Mouse (Mus musculus) G1E-ER4 (cell line): ENCODE results near the gene Hcn3. TPM values are rescaled to one million over a fixed set of nuclear protein-coding genes. Genes with fewer than 3 reads are reported as not detected.

Source experiments
- GATA1 ChIP-seq: IDR thresholded peaks from one replicate; pipeline ENCODE4 v1.8.0; 2012; ENCODE audit warnings: low read length, inconsistent platforms
- polyA plus RNA-seq: library from polyadenylated mRNA; stranded (reverse); fragments of >175 nt; gene quantifications from 2 replicates; pipeline ENCODE4 v1.2.3, GENCODE M21; 2012

The Hcn3 gene
- polyA plus RNA-seq, 1 experiment: 0.91 TPM

GRCm38 (mm10) chr3:89133752-89134151, 26.2 kb downstream of the Hcn3 start:
- TF ChIP-seq GATA1: no peak

DNA sequence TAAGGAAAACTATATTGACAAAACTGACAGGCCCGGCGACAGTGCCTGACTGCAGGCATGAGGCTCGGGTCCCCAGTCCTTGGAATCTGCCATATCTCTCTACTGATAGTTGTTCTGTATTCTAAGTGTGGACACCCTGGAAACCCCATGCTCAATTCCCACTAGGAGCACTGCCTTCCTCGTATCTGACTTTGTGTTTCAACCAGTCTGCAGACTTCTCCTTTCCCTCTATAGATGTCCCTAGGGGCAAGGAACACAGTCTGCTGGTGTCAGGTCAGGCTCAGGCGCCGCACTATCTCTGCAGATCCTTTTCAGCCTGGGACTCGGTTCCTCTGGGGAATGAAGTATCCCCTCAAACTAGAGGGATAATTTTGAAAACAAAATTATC, 26.9 kb downstream of the Hcn3 start:
- no peak for TF ChIP-seq GATA1

DNA sequence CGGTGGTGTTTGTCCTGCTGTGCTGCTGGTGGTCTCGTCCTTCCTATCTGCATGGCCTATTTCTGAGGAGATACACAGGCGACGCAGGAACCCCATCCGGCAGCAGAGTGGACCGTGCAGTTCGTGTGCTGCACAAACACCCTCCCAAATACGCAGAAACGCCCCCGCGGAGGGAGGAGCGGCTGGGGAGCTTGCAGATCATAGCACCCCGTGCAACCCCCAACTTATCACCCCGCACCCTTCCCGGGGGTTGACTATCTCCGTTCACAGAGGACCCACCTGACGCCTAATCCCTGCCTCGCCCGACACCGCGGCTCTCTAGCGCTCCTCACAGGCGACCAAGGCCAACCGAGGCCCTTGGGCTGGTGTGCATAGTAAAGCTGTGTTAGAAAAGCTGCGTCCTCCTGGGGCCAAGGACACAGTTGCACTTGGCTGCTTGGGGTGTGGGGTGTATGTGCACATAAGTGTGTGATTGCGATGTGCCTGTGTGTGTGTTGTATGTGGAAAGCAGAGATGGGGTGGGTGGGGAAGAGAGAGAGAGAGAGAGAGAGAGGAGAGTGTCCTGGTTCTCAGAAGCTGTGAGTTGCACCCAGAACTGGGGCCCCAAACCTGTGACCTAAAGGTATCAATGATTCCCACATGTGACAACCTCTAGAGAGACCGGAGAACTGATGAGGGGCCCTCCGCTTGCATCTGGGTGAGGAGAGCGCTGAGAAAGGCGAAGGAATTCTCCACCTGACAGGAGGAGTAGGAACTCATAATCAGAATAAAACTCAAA, 27.5 kb downstream of the Hcn3 start:
- peak; percentile 53 for TF ChIP-seq GATA1

GRCm38 (mm10) chr3:89131816-89132215, 28.2 kb downstream of the Hcn3 start:
- no peak for TF ChIP-seq GATA1

GRCm38 (mm10) chr3:89129908-89130307, 30.1 kb downstream of the Hcn3 start:
- no peak for TF ChIP-seq GATA1

GRCm38 (mm10) chr3:89125981-89126380, 34.0 kb downstream of the Hcn3 start:
- no peak for TF ChIP-seq GATA1

DNA sequence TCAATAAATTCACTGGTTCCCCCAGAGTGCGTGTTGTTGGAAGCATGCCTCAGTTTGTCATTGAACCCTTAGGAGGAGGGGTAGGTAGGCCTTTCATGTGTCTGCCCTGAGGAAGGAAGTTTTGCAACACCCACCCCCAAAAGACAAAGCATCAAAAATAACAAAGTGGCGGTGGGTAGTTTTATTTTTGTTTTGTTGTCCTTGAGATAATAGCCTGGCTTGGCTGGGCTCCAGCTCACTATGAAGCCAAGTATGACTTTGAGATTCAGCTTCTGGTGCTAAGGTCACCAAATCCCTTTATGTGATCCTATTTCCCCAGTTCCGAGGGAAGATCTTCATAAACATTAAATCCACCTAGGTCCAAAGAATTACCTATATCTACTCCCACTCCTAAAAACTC, 35.8 kb downstream of the Hcn3 start:
- no peak for TF ChIP-seq GATA1

DNA sequence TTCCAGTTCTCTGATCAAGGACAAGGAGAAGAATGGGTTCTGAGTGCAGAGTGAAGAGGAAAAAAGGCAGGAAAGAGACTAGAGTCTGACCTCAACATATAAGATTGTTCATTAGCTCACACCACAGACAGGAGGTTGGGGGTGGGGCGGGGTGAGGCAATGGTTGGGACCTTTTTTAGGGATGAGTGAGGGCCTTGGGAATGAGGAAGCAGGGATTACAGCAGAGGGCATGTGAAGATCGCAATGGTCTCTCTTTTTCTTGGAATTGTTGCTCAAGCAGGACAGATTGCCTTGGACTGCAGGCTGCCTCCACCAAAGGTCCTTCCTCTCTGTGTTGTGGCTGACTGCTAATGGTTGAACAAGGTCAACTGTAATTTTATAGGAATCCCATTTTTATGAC, 36.7 kb downstream of the Hcn3 start:
- TF ChIP-seq GATA1: no peak

GRCm38 (mm10) chr3:89115522-89115921, 44.5 kb downstream of the Hcn3 start:
- TF ChIP-seq GATA1: no peak

DNA sequence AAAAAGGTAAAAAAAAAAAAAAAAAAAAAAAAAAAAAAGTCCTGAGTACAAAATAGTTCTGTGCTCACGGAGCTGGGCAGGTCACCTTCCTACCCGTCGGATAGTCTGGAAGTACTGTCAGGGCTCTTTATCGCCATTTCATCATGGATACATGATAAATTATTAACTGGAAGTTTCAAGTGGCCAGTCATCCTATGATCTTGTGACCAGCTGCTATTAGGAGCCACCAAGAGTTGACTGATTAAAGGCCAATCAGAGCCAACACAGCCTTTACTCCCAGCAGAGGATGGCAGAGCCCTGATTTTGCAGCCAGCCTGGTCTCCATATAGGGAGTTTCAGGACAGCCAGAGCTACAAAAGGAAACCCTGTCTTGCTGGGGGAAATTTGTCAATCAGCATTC, 46.9 kb downstream of the Hcn3 start:
- TF ChIP-seq GATA1: no peak

DNA sequence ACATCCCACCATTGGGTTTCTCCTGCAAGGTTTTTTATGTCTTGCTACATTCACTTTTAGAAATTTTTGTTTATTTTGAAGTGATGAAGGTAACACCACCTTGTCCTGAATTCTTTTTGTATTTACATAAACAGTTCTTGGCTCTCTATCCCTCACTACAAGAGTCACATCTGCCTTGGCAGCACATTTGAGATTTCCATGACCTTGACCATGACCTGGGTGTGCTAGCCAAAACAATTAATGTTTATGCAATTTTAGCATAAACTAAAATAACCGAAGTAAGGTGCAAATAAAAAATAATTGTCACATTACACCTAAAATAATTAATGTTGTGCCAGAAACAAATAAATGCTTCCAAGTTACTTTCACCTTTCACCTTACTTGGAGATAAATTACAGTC, 51.9 kb downstream of the Hcn3 start:
- TF ChIP-seq GATA1: no peak

DNA sequence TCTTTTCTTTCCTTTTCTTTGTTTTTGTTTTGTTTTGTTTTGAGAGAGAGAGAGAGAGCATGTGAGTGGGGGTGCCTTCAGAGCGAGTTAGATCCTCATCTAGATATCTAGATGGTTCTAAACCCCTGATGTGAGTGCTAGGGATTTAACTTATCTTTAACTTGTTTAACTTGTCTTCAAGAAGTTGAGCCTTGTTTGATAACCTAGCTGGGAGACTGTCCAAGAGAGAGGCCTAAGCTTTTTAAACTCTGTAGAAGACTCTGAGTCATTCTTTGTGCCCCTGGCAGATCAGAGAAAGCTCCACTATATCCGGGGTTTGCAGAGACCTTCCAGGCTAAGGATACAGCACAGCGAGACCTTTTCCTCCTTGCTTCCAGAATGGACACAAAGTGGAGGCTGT, 52.5 kb downstream of the Hcn3 start:
- TF ChIP-seq GATA1: no peak

DNA sequence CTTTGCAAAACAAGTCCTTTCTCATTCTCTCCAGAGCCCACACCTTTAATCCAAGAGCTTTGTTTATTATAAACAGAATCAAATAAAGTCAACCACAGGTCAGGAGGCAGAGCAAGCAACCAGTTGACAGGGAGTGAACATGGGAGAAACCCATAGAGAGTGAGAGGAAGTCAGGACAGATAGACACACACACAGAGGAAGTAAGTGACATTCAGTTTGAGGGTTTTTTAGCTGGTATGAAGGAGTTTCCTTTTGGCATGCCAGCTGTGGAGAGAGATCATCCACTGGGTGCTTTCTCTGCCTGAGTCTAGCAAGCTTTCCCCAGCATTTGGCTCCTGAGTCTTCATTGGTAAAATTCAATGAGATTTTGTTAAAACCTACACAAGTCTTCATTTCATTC, 53.1 kb downstream of the Hcn3 start:
- no peak for TF ChIP-seq GATA1

GRCm38 (mm10) chr3:89103291-89103595, 56.8 kb downstream of the Hcn3 start:
- TF ChIP-seq GATA1: no peak

DNA sequence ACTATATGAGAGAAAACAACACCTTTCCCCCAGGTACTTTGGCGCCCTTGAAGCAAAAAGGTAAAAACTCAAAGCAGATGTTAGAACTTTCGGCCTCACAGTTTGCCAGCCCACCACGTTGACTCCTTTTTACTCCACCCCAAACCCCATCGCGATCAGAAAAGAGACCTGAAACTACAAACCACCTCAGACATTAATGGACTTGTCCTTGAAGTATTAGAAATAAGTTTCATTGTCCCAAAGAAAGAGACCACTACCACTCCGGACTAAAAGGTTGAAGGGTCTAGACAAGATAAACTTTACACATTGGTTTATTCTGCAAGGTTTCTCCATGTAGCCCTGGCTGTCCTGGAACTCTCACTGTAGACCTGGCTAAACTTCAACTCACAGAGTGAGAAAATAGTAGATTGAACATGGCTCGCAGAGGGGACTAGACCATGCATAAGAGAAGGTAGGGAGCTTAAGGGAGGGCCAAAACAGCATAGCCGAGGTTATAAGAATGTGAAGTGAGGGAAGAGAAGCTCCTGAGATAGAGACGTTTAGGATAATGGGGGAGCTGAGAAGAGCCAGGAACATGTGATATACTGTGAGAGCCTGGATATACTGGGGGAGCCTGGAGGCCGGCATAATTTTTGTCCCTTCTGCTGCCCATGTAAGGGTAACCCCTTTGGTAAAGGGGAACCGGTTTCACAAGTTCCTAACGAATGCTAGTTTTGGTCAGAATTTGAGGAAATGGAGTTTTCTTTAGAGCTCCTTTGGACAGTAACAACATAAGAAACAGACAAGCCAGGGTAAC, 57.3 kb downstream of the Hcn3 start:
- no peak for TF ChIP-seq GATA1

DNA sequence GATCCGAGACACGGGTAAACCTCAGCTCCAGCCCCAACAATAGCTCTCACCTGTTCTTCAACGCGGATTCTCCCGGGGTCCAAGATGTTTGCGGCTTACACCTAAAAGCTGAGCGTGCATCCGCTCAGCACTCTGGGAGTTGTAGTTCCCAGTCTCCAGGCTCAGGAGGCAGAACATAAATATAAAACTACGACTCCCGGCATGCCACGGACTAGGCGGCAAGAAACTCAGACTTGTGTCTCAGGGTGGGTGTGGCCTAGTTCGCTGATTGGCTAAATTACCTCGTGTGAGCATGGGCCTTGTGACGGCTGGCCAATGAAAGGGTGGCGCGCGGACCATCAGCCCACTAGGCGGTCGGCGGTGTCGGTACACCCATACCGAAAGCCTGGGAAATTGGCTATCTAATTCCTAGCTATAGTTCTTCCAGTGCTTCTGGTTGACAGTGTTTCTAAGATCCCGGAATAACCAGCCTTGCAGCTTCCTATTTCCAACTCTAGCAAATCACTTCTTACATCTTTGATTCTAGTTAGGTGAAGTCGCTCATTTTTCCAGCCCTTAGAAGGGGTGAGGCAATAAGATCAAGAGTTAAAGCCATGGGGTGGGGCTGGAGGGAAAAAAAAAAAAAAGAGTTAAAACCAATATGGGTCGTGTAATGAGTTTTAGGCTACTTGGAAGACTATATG, 58.0 kb downstream of the Hcn3 start, which contains the start of gene Fdps:
Gene Fdps (minus strand): TSS at position 148 of the 683 bp plus-strand sequence.
- TF ChIP-seq GATA1: no peak

- TF ChIP-seq GATA1: no peak
Measured at GRCm38 (mm10) chr3:89101459-89101811, 58.6 kb downstream of the Hcn3 start.

DNA sequence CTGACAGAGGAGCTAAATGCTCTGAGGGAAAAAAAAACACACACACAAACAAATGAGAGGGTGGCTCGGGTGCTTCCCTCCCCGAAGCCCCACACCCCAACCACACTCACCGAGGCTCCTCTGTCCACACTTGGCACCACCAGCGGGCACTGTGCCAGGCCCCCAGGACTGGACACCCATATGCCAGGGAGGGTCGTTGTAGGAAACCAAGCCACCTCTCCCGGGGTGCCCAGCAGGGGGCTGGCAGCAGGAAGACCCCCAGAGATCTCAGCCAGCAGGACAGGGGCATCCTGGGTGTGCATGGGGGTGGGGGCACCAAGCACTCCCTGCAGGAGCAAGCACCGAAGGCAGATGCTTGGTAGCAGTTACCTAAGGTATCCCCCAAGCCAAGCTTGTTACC, 59.2 kb downstream of the Hcn3 start, which contains the start of gene Gm43738:
Gene Gm43738 (minus strand): TSS at position 289 of the 400 bp plus-strand sequence.
- TF ChIP-seq GATA1: no peak

Other genes with a start within 250 kb of the Hcn3 start
- 52.4 and 55.3 TPM in 2 replicates for gene Msto1, start 246.2 kb downstream of the Hcn3 start, polyA plus RNA-seq
- gene Ash1l, start 209.6 kb downstream of the Hcn3 start, polyA plus RNA-seq: 3.6 and 3.8 TPM in 2 replicates
- gene Dap3, start 209.0 kb downstream of the Hcn3 start, polyA plus RNA-seq: 68.5 and 160 TPM in 2 replicates
- gene Rusc1, start 66.9 kb downstream of the Hcn3 start, polyA plus RNA-seq: 14.2 and 15.4 TPM in 2 replicates
- gene Gm43738, start 59.1 kb downstream of the Hcn3 start, polyA plus RNA-seq: 1.4 and 7.9 TPM in 2 replicates
- 18.1 and 44.7 TPM in 2 replicates for gene Fdps, start 58.2 kb downstream of the Hcn3 start, polyA plus RNA-seq
- gene Pklr, start 24.1 kb downstream of the Hcn3 start, polyA plus RNA-seq: 145 and 174 TPM in 2 replicates
- gene Clk2, start 4.6 kb upstream of the Hcn3 start, polyA plus RNA-seq: 62.2 and 65.3 TPM in 2 replicates
- 190 and 239 TPM in 2 replicates for gene Scamp3, start 17.3 kb upstream of the Hcn3 start, polyA plus RNA-seq
- 7.3 and 13.1 TPM in 2 replicates for gene Fam189b, start 22.9 kb upstream of the Hcn3 start, polyA plus RNA-seq
- 2.0 and 2.9 TPM in 2 replicates for gene Gba, start 42.7 kb upstream of the Hcn3 start, polyA plus RNA-seq
- 0.19 and 0.37 TPM in 2 replicates for gene Thbs3, start 55.0 kb upstream of the Hcn3 start, polyA plus RNA-seq
- 392 and 458 TPM in 2 replicates for gene Mtx1, start 66.9 kb upstream of the Hcn3 start, polyA plus RNA-seq
- gene Muc1, start 68.9 kb upstream of the Hcn3 start, polyA plus RNA-seq: 0.18 TPM in 1 of 2 replicates, not detected in the other
- gene Krtcap2, start 85.8 kb upstream of the Hcn3 start, polyA plus RNA-seq: 135 and 200 TPM in 2 replicates
- 2.4 and 2.8 TPM in 2 replicates for gene Trim46, start 86.1 kb upstream of the Hcn3 start, polyA plus RNA-seq
- 119 and 146 TPM in 2 replicates for gene Dpm3, start 99.2 kb upstream of the Hcn3 start, polyA plus RNA-seq
- gene Slc50a1, start 110.4 kb upstream of the Hcn3 start, polyA plus RNA-seq: not detected in 2 replicates
- gene Efna1, start 120.9 kb upstream of the Hcn3 start, polyA plus RNA-seq: not detected in 2 replicates
- not detected in 2 replicates for gene Efna3, start 162.8 kb upstream of the Hcn3 start, polyA plus RNA-seq
- 0.04 and 0.09 TPM in 2 replicates for gene Efna4, start 177.8 kb upstream of the Hcn3 start, polyA plus RNA-seq
- not detected in 2 replicates for gene Adam15, start 189.8 kb upstream of the Hcn3 start, polyA plus RNA-seq
- not detected in 2 replicates for gene Dcst2, start 201.8 kb upstream of the Hcn3 start, polyA plus RNA-seq
- gene Dcst1, start 205.1 kb upstream of the Hcn3 start, polyA plus RNA-seq: not detected in 2 replicates
- gene Zbtb7b, start 234.6 kb upstream of the Hcn3 start, polyA plus RNA-seq: 39.1 and 39.3 TPM in 2 replicates
- 0.08 TPM in 1 of 2 replicates, not detected in the other for gene Lenep, start 242.6 kb upstream of the Hcn3 start, polyA plus RNA-seq